Mouse (Mus musculus): ENCODE measurements around the gene Fancg.
A peak's percentile ranks its signal among the peaks of the same experiment; 100 is the strongest.

Gene Fancg

DNA sequence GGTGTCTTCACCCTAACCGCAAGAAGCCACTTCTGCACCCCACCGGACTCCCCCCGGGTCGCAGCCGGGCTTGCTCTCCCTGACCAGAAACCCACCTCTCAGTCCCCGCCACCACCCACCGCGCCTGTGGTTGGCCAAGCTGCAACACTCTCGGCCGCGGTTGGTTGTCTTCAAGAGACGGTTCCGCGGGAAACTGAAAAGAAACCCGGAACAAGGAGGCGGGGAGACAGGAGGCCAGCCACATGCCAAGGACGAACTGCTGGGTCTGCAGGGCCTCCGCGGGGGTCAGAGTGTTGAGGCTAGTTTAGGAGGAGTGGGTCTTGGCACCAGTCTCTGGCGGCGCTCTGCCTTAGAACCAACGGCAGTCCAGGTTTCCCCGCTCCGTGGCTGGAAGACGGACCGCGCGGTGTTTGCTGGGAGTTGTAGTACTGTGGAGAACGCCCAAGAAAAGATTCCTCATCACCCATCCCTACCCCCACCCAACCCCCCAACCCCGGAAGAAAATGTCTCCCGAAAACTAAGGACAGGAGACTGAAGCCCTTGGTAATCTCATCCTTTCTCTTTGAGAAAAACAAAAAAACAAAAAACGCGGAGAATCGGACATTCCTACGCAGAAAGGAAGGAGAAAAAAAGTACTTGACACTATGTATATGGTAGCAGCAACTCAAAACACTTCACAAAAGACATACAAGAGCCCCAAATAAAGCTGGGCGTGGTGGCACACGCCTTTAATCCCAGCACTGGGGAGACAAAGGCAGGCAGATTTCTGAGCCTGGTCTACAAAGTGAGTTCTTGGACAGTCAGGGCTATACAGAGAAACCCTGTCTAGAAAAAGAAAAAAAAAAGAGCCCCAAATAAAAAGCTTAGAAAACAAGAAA, at the start of gene Fancg:
Gene Fancg (minus strand): TSS at position 346 of the 878 bp plus-strand sequence.
- peak; percentile 84 to 89 for DNase-seq (ENCODE audit: low spot score in 2 of 2)

DNA sequence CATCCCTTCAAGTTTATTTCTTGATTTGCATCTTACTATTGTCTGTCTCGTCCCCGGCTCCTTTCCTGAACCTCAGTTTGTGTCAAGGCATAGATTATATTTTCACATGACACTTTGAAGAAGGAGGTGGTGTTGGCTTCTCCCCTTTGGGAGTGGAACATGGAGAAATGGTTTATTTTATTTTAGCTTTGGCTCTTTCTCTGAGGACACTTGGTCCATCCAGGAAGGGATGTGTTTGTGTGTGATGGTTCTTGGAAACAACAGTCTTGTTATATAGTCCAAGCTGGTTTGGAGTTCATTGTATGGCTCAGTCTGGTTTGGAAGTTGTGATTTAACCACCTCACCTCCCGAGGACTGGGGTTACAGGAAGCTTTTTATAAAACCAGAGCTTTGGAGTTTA, 49.4 kb upstream of the Fancg start:
- no peak for DNase-seq (ENCODE audit: low spot score in 2 of 2)

DNA sequence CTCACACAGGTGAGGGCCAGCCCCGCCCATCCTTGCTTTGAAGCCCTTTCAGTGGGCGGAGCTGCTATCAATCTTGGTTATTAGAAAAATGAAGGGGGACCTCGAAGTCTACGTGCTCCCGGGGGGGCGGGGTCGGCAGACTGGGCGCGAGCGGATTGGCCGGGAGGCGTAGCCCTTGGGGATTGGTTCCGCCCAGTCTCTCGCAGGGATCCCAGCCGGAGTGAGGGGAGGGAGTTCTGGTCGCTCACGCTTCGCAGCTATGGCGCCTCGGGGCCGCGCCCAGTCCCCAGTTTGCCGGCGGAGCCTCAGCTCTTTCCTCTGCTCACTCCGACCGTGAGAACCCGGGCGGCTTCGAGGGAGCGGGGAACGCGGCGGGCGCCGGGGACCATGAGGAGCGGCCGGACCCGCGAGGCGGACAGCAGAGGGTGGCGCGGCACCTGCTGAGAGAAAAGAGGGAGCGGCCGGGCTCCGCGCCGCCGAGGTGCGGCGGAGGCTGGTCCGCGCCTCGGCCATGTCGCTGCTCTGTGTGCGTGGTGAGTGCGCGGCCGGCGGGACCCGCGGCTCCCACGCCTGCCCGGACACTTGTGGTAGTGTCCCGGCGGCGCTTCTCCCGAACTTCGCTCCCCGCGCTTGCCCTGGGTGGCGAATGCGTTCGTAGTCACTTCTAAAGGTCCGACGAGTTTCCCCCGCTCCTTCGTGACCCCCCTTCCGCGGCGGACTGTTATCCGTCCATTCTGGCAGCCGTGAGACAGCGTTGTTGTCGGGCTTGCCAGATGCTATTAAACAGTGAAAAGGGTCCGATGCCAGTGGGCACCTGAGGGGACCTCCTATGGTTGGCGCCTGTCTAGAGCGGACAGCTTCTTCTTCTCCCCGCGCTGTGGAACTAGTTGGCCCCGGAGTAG, 48.7 kb upstream of the Fancg start, which contains the start of gene Unc13b:
Gene Unc13b (plus strand): TSS at position 201 of the 902 bp plus-strand sequence.
- peak; percentile 88 to 89 for DNase-seq (ENCODE audit: low spot score in 2 of 2)

DNA sequence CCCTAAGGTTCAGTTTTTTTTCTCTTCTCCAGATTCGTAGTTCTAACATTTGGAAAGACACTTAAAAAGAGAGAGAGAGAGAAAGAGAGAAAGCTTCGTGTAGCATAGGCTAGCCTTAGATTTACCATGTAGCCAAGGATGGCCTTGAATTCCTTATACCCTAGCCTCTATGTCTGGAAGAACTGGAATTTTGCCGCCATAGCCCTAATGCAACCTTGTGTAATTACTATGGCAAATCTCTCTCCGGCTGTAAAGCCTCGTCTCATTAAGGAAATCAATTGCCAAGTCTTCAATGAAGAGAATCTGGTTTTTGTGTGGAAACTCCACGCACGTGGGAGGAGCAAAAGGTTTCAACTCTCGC, 48.1 kb upstream of the Fancg start:
- no peak for DNase-seq (ENCODE audit: low spot score in 2 of 2)

DNA sequence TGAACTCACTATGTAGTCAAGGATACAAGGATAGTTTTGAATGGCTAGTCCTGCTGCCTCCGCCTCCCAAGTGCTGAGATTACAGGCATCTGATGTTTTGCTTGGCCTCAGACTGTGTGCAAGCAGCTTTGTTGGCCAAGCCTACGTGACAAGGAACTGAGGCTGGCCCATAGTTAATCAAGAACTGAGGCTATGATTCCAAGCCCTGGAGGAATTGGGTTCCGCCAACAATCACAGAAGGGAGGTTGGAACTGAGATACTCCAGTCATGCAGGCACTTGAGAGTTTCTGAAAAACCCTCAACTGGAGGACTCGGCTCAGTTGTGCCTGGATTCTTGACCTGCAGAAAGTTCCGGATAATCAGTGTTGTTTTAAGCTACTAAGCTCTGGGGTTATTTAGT, 47.3 kb upstream of the Fancg start:
- DNase-seq (ENCODE audit: low spot score in 2 of 2): no peak

DNA sequence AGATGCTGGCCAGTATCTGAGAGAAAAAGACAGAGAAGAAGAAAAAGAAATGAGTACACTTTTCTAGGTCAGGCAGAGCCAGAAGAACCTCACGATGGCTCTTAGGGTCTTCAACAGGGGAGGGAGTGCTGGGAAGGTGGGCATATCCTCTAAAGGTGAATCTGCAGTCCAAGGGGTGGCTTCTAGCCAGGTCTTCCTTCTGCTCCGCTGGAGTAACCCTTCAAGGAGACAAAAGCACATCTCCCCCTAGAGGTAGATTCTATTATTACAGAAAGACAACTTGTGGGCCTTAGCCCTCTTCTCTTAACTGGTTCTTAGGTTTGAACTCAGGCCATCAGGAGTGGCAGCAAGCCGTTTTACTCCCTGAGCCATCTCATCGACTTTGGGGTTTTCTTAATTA, 42.3 kb upstream of the Fancg start:
- no peak for DNase-seq (ENCODE audit: low spot score in 2 of 2)

DNA sequence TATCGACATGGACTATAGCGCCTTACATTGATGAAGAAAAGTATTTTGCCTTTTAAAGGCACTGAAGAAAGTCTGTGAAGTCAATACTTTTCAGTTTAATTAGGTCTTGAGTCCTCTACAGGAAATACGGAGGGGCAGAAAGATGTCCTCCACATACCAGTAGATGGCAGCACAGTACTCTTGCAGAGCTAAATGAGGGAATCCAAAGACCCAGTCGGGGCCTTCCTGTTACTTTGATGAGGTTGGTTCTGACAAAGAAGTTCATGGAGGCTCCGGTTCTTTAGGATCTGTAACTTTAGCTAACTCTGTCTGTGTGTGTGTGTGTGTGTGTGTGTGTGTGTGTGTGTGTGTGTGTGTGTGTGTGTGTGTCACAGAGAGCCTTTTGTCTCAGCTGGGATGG, 36.9 kb upstream of the Fancg start:
- peak; percentile 75 to 81 for DNase-seq (ENCODE audit: low spot score in 2 of 2)

DNA sequence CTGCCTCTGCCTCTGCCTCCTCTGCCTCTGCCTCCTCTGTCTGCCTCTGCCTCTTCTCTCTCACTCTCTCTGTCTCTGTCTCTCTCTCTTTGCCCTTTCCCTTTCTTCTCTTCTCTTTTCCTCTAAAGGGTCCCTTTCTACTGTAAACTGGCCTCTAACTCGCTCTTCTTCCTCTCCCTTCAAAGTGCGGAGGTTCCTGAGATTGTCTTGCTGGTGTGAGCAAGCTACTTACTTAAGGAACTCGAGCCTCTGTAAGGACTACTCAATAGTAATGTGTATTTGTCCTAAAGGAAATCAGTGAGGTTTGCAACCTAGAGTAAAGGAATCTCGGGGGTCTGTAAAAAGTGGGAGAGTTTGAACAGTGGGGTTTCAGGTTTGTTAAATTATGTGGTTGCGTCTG, 36.3 kb upstream of the Fancg start:
- DNase-seq (ENCODE audit: low spot score in 2 of 2): no peak

DNA sequence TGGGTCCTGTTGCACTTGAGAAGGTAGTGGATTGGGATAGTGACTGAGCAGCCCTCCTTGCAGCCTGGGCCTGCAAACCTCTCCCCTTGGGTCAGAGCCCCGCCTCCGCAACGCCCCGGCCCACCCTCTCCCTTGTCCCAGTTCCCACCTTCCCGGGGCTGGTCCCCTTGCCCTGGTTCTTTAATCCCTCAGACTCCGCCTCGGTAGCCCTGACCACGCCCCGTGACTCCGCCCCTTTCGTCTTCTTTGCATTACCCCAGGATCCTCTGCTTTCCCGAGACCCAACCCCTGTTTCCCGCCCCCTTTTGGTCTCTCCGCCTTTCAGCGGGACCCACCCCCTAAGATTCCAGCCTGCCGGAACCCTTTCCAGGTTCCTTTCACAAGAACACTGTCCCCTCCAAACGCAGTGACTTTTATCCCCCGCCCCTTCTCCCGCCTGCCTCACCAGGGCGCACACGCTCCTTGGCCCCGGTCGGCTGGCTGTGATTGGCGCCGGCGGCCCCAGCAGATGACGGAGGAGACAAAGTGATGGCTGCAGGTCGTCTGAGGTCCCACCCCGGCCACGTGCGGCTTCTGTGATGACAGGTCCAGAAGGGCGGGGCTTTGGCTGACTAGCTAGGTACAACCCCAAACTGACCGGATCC, 35.5 kb upstream of the Fancg start, which contains the start of gene Fam214b:
Gene Fam214b (minus strand): TSS at position 562 of the 644 bp plus-strand sequence.
- peak; percentile 91 to 92 for DNase-seq (ENCODE audit: low spot score in 2 of 2)

DNA sequence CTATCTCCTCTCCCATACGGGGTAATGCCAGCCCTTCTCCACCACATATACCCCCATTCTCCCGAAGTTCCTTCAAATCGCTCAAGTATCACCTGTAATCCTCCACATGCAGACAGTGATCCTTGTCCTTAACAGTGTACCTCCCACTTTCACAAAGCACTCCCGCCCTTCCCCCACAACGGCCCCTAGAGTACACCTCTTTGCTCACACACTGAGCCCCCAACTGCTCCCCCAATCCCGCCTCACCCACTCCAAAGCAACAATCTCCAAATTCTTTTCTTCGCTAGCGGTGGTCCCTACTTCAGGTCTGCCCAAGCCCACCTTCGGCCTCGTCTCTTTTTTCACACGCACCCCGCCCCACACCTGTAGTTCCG, 35.0 kb upstream of the Fancg start:
- no peak for DNase-seq (ENCODE audit: low spot score in 2 of 2)

DNA sequence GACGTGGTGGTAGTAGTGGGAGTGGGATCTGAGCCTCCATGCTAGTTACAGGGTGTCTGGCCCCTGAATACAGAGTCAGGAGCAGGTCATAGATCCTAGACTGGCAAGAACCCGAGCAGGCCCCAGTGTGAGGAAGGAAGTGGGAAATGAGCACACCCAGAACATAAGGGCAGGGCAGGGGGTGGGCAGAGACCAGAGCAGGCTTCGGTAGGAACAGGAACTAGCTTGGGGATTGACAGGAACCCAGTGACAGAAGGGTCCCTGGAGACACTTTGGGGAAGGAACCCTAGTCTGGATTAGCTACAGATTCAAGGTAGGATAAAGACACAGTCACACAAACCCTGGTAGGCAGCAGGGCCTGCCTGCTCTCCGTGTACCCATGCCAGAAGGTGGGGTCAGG, 34.4 kb upstream of the Fancg start:
- DNase-seq (ENCODE audit: low spot score in 2 of 2): no peak

DNA sequence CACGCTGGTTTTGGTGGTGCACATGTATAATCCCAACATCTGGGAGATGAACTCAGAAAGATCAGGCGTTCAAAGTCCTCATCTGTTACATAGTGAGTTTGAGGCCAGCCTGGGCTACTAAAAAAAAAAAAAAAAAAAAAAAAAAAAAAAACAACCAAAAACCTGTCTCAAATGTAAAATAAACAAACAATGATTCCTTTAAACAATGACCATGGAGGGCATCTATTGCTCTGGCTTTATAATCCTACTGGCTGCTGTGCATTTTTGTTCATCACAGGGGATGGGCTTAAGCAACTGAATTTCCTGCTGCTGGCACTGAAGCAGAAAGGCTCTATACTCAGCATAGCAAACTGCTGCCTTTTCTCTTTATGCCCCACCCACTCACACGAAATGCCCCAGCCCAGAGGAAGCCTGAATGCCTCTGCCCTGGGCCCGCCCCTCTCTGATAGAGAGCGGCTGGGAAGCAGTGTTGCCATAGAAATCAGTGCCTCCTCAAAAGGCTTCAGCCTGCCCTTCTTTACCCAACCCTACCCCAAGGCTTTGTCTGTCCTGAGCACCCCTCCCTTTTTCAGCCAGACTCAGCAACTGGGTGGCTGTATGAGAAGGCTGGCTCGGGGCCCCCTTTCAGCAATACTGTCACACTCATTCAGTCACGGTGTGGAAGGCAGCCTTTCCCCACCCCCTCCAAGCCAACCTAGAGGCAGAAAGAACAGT, 33.5 kb upstream of the Fancg start:
- DNase-seq (ENCODE audit: low spot score in 2 of 2): peak; percentile 54 to 56

DNA sequence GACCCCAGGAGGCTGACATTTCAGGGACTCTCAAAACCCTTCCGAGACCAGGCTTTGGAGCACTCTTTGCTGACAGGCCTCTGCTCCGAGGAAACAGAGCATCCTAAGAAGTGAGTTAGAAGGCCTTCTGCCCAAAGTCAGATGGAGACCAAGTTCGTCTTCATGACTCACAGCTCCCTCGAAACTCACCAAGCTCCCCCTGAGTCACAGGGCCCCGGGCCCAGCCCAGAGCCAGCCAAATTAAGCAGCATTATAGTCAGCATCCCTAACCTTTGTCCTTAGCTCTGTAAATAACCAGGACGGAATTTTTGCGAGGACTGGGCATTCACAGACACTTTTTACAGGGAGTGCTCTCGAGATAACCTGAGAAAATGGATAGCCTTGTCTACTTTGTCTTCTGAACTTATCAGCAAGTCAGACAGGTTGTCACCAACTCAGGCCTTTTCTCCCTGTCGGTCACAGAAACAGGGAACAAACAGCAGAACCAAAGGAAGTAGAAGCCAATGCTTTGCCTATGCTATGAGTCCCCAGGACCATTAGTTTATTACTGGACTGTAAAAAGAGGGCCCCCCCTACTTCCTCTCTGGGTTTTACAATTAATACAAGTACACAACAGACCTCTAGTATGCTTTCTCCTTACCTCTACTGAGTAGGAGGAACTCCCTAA, 30.7 kb upstream of the Fancg start:
- DNase-seq (ENCODE audit: low spot score in 2 of 2): no peak

DNA sequence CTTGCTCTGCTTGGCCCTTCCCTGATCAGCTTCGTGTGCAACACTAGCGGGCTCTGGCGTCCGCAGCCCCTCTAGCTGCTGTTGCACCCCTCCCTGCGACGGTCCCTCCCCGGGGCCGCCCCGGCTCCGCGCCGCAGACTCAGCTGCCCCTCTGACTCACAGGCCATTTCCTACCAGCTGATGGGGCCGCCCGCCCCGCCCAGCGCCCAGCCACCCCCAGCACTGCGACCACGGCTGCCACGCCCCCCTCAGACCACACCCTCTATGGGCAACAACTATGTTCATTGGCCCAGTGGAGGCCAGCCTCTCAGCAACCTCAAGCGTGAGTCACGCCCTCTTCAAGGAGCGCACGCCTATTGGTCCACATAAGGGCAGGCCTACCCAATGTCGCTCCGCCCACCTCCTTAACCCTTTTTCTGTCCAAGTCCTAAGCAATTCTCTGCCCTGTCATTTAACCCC, 29.8 kb upstream of the Fancg start:
- peak; percentile 92 to 93 for DNase-seq (ENCODE audit: low spot score in 2 of 2)

DNA sequence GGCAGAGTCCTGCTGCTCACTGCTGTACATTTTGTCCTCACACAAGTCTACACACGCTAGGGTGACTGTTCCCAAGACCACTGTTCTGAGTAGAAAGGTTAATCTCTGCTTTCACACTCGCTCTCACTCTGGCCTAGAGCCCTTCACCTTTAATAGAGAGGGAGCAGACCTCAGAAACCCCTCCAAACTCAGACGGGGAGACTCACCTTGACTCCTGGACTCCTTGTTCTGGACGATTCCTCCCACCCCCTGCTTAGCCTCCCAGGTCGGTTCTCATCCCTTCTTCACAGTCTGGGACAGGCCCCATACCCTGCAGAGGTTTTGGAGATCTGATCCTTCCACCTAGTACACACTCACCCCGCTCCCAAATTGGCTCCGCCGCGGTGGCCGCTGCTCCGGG, 29.3 kb upstream of the Fancg start:
- DNase-seq (ENCODE audit: low spot score in 2 of 2): no peak

DNA sequence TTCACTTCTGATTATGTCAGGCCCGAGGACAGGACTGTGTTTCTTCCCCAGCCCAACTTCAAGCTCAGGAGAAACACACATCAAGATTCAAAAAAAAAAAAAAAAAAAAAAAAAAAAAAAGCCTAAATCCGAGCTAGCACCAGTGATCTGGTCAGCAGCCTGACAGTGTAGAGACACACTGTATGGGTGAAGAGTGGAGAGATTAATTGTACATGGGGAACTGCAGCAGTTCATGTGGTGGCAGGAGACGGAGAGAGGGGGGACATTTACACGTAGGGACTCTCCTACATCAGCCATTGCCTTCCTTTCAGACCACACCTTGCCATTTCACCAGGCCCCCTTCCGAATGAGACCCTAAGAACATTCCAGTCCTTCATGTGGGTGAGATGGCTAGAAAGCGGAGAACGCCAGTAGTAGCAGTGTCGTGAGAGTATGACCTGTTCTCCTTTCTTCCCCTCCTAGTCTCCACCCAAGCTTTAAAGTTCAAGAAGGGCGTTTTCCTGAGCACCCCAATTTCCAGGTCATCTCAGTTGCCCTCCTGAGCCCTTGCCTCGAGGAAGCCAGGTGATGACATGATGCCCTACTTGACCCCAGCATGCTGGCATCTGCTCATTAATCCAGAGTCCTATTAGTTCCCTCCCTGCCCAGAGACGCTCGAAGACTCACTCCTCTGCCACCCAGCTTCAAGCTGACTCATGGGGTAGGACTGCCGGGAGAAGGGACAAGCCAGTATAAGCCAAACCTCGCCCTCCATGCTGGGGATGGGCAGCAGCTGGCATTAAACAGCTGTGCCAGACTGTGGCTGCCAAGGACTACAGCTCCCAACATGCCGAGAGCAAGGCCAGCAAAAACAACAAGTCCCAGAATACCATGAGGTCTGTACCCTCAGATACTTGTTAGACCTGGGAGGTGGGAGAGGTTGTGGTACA, 28.5 kb upstream of the Fancg start:
- peak; percentile 53 to 66 for DNase-seq (ENCODE audit: low spot score in 2 of 2)

DNA sequence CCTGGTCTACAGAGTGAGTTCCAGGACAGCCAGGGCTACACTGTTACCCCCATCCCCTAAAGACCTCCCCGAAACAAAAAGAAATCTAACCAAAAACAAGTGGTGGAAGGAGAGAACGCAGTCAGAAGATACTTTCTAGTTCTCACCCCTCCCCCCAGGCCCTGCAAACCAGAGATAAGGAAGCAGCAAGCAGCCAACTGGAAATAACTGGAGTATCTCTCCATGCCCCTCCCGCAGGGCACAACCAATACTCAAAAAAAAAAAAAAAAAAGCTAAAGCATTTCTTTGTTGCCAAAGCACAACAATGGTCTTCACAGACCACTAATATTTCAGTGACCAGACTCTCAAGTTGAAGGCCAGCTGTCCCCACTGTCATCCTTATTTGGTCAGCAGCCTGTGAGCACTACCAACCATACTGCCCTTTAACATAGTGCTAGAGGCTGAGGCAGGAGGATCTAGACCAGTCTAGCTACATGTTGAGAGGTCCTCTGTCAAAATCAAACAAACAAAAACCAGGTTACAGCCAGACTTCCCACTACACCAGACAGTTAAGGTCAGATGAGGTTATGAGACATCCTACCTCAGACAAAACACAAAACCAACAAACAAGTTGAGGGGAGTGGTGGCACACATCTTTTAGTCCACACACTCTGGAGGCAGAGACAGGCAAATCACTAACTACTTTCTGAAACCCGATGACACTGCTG, 27.7 kb upstream of the Fancg start:
- no peak for DNase-seq (ENCODE audit: low spot score in 2 of 2)

DNA sequence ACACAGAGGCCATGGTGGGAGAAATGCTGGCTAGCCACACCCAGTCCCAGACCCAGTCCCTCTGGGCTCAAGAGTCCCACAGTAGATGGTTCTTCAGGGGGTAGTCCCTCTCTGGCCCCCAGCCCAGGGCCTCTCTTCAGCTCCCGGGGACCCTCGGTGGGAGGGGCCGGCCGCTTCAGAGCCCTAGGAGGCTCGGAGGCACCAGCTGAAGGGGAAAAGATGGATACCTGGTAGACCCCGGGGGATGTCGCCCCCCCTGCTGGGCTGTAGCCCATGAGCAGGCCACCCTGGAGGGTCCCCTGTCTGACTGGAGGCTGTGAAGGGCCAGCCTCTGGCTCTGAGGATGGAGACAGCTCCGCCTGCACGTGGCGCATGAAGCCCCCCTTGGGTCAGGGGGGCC, 26.1 kb upstream of the Fancg start:
- DNase-seq (ENCODE audit: low spot score in 2 of 2): no peak

DNA sequence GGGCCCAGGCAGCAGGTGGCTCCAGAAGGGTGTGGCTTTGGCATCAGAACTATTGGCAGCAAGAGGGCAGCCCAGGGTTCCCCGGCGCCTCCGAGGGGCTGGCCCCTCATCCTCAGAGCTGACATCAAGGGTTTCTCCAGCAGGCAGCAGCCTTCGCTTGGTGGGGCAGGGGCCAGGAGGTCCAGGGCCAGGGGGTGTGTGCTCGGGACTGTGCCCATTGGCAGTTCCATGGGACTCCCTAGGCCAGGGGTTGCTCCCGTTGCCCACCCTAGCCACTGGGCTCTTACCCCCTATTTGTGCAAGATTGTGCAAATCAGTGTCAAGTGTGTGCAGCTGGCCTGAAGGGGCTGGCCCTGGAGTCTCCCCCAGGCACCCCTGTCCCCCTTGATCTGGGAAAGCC, 25.5 kb upstream of the Fancg start:
- DNase-seq (ENCODE audit: low spot score in 2 of 2): no peak
